Mouse (Mus musculus): Measurements from ENCODE around the gene Gm49486.

GRCm38 (mm10) chr15:79251781-79252491 is 22.7 kb downstream of the Gm49486 start:
- no peak for TF ChIP-seq CTCF (IDR thresholded peaks at IDR 0.05; ENCODE audit: control insufficient read depth, insufficient read depth, low read length)
- no peak for TF ChIP-seq POLR2A (IDR thresholded peaks at IDR 0.05; ENCODE audit: borderline replicate concordance, control insufficient read depth, low read depth, low read length)
